In genomic region chr10:45469027-45469996, GRCm38 (mm10) we compare ENCODE assay signal across 8 mouse cellular contexts. TPM values are rescaled to one million over a fixed set of nuclear protein-coding genes. Genes with fewer than 3 reads are reported as not detected.
DNase-seq lines count a peak whose midpoint lies in the region; ATAC-seq lines count a peak whose summit lies in the region.

No protein-coding gene starts in this region.

- H3K4me1 ChIP-seq in kidney, embryonic 16.5 days (ENCODE audit: insufficient read depth, low read length), result peaks cover 5% of the 10 kb centered on the region; the same call in 1 of the 2 replicates
- H3K4me1 ChIP-seq in forebrain, embryonic 10.5 days, result peaks cover 68% of the 10 kb centered on the region
- H3K4me1 ChIP-seq in limb, embryonic 11.5 days (ENCODE audit: control insufficient read depth, insufficient read depth, low read length), result peaks cover 9% of the 10 kb centered on the region

- no peaks in the 10 kb centered on the region for H3K9me3 ChIP-seq in kidney, embryonic 16.5 days (ENCODE audit: low read length)
- no peaks in the 10 kb centered on the region for H3K9me3 ChIP-seq in forebrain, embryonic 10.5 days
- no peaks in the 10 kb centered on the region for H3K9me3 ChIP-seq in limb, embryonic 11.5 days (ENCODE audit: control insufficient read depth, low read length)

- peaks cover 26% of the 10 kb centered on the region for H3K27me3 ChIP-seq in kidney, embryonic 16.5 days (ENCODE audit: insufficient read depth, low read length)
- H3K27me3 ChIP-seq in forebrain, embryonic 10.5 days (ENCODE audit: poor library complexity, severe bottlenecking), result no peaks in the 10 kb centered on the region
- H3K27me3 ChIP-seq in limb, embryonic 11.5 days (ENCODE audit: control insufficient read depth, insufficient read depth, low read length), result no peaks in the 10 kb centered on the region

- peak; percentile 73 for ATAC-seq in kidney, embryonic 16.5 days (ENCODE audit: low FRiP score, low TSS enrichment)
- peak; percentile 60; the same call in 1 of the 2 replicates for ATAC-seq in limb, embryonic 11.5 days (ENCODE audit: insufficient number of reproducible peaks, low FRiP score, low TSS enrichment, low read depth)

- peak overlapping the region; percentile 53 for H3K4me3 ChIP-seq in kidney, embryonic 16.5 days (ENCODE audit: low read length)
- H3K4me3 ChIP-seq in forebrain, embryonic 10.5 days, result peak overlapping the region; percentile 67
- peak overlapping the region; percentile 56 for H3K4me3 ChIP-seq in limb, embryonic 11.5 days (ENCODE audit: low read depth, low read length)

- H3K9ac ChIP-seq in kidney, embryonic 16.5 days (replicated peaks; ENCODE audit: low read length), result peak overlapping the region; percentile 53
- H3K9ac ChIP-seq in limb, embryonic 11.5 days (ENCODE audit: low read length), result peak overlapping the region; percentile 84

- 0 out of 2 replicates have a peak overlapping the region, but pooled peaks have one; percentile 57 for H3K27ac ChIP-seq in kidney, embryonic 16.5 days (ENCODE audit: low read length)
- peak overlapping the region; percentile 96 for H3K27ac ChIP-seq in forebrain, embryonic 10.5 days
- peak overlapping the region; percentile 90 for H3K27ac ChIP-seq in limb, embryonic 11.5 days (replicated peaks; ENCODE audit: low read depth, low read length)

- no peak for DNase-seq in kidney, postnatal 10 days
- peak; percentile 53 for DNase-seq in forebrain, embryonic 10.5 days (ENCODE audit: extremely low spot score, low spot score)
- peak; percentile 74 for DNase-seq in limb, embryonic 11.5 days (ENCODE audit: low spot score)
- DNase-seq in retina, embryonic 14.5 days (ENCODE audit: low spot score), result peak; percentile 68
- no peak for DNase-seq in cerebellum, adult 11 months
- no peak for DNase-seq in cerebellum, adult 9-11 months
- no peak for DNase-seq in right cerebral cortex, adult 18-20 months

- peak overlapping the region; percentile 62 for H3K4me2 ChIP-seq in kidney, embryonic 16.5 days (replicated peaks; ENCODE audit: low read depth, low read length)
- H3K4me2 ChIP-seq in limb, embryonic 11.5 days (ENCODE audit: low read depth, severe bottlenecking), result peak overlapping the region; percentile 75

- H3K36me3 ChIP-seq in kidney, embryonic 16.5 days (ENCODE audit: insufficient read depth, low read length), result no peaks in the 10 kb centered on the region
- H3K36me3 ChIP-seq in forebrain, embryonic 10.5 days (replicated peaks), result peaks cover 8% of the 10 kb centered on the region
- no peaks in the 10 kb centered on the region for H3K36me3 ChIP-seq in limb, embryonic 11.5 days (ENCODE audit: control insufficient read depth, insufficient read depth, low read length)

- WGBS in kidney, embryonic 16.5 days, result under 1% methylated on average over 21 of the region's 21 CpGs
- 1% methylated on average over 21 of the region's 21 CpGs for WGBS in forebrain, embryonic 10.5 days
- WGBS in limb, embryonic 11.5 days, result 2% methylated on average over 21 of the region's 21 CpGs

RNA-seq across cellular contexts. Expression of gene Lin28b, which starts 16.9 kb away (rescaled TPM):
- 0.75 and 1.3 TPM in 2 replicates for polyA plus RNA-seq in kidney, embryonic 16.5 days (2015; fragmentation: Nextera tagmentation; extraction: Ambion mirVana)
- 54.2 and 59.3 TPM in 2 replicates for polyA plus RNA-seq in forebrain, embryonic 10.5 days (2016; fragmentation: Nextera tagmentation; extraction: Ambion mirVana)
- 26.1 and 29.7 TPM in 2 replicates for polyA plus RNA-seq in limb, embryonic 11.5 days (2014; fragmentation: Nextera tagmentation; extraction: Ambion mirVana)

Comparison
In these comparisons a context has a peak if more than half of its experiments do, and no peak if none do; other contexts are left out.
1. DNase-seq: peak in forebrain, embryonic 10.5 days (single experiment), limb, embryonic 11.5 days (single experiment) and retina, embryonic 14.5 days (single experiment); none in kidney, postnatal 10 days (single experiment), cerebellum, adult 11 months (single experiment), cerebellum, adult 9-11 months (single experiment) and right cerebral cortex, adult 18-20 months (single experiment).
2. RNA of gene Lin28b, which starts 16.9 kb away (polyA plus RNA-seq): 54.2 to 59.3 TPM in forebrain, embryonic 10.5 days and 26.1 to 29.7 TPM in limb, embryonic 11.5 days; 0.75 to 1.3 TPM in kidney, embryonic 16.5 days; every median in the first group is over 10 times any median in the second.
3. Peak in every context shown above with its lines, with median percentiles within 50 percentile points of each other: H3K27ac ChIP-seq and H3K4me3 ChIP-seq.